Mouse (Mus musculus) heart, embryonic 11.5 days (tissue): ENCODE results near the gene Arl9. TPM values are rescaled to one million over a fixed set of nuclear protein-coding genes. Genes with fewer than 3 reads are reported as not detected.

ENCODE experiments used
- ATAC-seq: fragments of 200-750 bp; cut with Nextera tagmentation; replicated peaks from 2 replicates; pipeline ENCODE4 v1.8.0; 2017; ENCODE audit warnings: moderate library complexity; ENCODE audit not compliant: insufficient number of reproducible peaks, low FRiP score, low TSS enrichment
- H3K27ac ChIP-seq: fragments of 300-500 bp; sonication (generic); 2 replicates; pipeline ENCODE4 v1.5.1; 2014; ENCODE audit warnings: mild to moderate bottlenecking, low read depth, low read length
- H3K27me3 ChIP-seq: fragments of 300-500 bp; sonication (generic); 2 replicates; pipeline ENCODE4 v1.6.1; 2014; ENCODE audit warnings: mild to moderate bottlenecking, low read length, mixed read lengths; ENCODE audit not compliant: control insufficient read depth, insufficient read depth
- H3K36me3 ChIP-seq: fragments of 300-500 bp; sonication (generic); 2 replicates; pipeline ENCODE4 v1.6.1; 2014; ENCODE audit warnings: mild to moderate bottlenecking, low read length, moderate library complexity, mixed read lengths; ENCODE audit not compliant: control insufficient read depth, insufficient read depth
- H3K4me1 ChIP-seq: fragments of 300-500 bp; sonication (generic); 2 replicates; pipeline ENCODE4 v1.6.1; 2014; ENCODE audit warnings: low read length; ENCODE audit not compliant: control insufficient read depth, insufficient read depth
- H3K4me2 ChIP-seq: fragments of 300-500 bp; sonication (generic); 2 replicates; pipeline ENCODE4 v1.6.1; 2014; ENCODE audit warnings: mild to moderate bottlenecking, moderate library complexity
- H3K4me3 ChIP-seq: fragments of 300-500 bp; sonication (generic); 2 replicates; pipeline ENCODE4 v1.5.1; 2014; ENCODE audit warnings: low read depth, low read length
- H3K9ac ChIP-seq: fragments of 300-500 bp; sonication (generic); 2 replicates; pipeline ENCODE4 v1.6.1; 2014; ENCODE audit warnings: mild to moderate bottlenecking, low read depth, low read length, moderate library complexity
- H3K9me3 ChIP-seq: fragments of 300-500 bp; sonication (generic); replicated peaks from 2 replicates; pipeline ENCODE4 v1.6.1; 2016; ENCODE audit warnings: low read length; ENCODE audit not compliant: control insufficient read depth
- WGBS: fragments of 180-500 bp; shearing (Covaris S2); extraction: QIAGEN DNeasy Blood & Tissue Kit; methylation state at CpG from one replicate; pipeline ENCODE4 v1.1.7; 2014; ENCODE audit not compliant: insufficient replicate concordance; 5-methylcytosine and 5-hydroxymethylcytosine counted together
- polyA plus RNA-seq: library from polyadenylated mRNA; unstranded; fragments of >200 nt; fragmentation: Nextera tagmentation; extraction: Ambion mirVana; gene quantifications from 2 replicates; pipeline ENCODE4 v1.2.1, GENCODE M21; 2014

Arl9 gene
- 0.46 TPM in 1 of 2 replicates, not detected in the other for polyA plus RNA-seq

- no peak for ATAC-seq
- H3K9me3 ChIP-seq: no peaks in the 10 kb centered on the region
- no peak within 1 kb of the TSS for H3K9ac ChIP-seq
These were observed at the start of gene Arl9 for GRCm38 (mm10) chr5:77004051-77004821. Arl9 (plus strand) TSS chr5:77004055.

GRCm38 (mm10) chr5:76954271-76954900, 49.5 kb upstream of the Arl9 start:
- WGBS: 80% methylated on average over 6 of the region's 6 CpGs
- Histone ChIP-seq H3K36me3 (peaks cover 24% of the 10 kb centered on the region), H3K4me1 (peaks cover 21% of the 10 kb centered on the region), H3K4me3 (no peak overlapping the region), H3K27ac (no peak overlapping the region), H3K9ac (no peak overlapping the region), H3K27me3 (no peaks in the 10 kb centered on the region), H3K4me2 (no peak overlapping the region), H3K9me3 (no peaks in the 10 kb centered on the region)
- ATAC-seq: no peak

More at GRCm38 (mm10) chr5:77004051-77004821, at the start of gene Arl9:
- no peak within 1 kb of the TSS for H3K4me3 ChIP-seq
- H3K4me2 ChIP-seq: no peak within 1 kb of the TSS
- 0 out of 2 replicates have a peak, but pooled peaks cover 1% of the 10 kb centered on the region for H3K36me3 ChIP-seq
- no peaks in the 10 kb centered on the region for H3K27me3 ChIP-seq
- WGBS: 91% methylated on average over 6 of the region's 6 CpGs
- no peaks in the 10 kb centered on the region for H3K4me1 ChIP-seq
- no peak within 1 kb of the TSS for H3K27ac ChIP-seq

- ATAC-seq: no peak
- Histone ChIP-seq H3K4me2 (no peak overlapping the region), H3K9me3 (no peaks in the 10 kb centered on the region), H3K4me3 (no peak overlapping the region), H3K36me3 (peaks cover 26% of the 10 kb centered on the region), H3K27me3 (no peaks in the 10 kb centered on the region), H3K27ac (no peak overlapping the region), H3K4me1 (peaks cover 14% of the 10 kb centered on the region), H3K9ac (no peak overlapping the region; the same call in 1 of the 2 replicates)
- 71% methylated on average over 4 of the region's 4 CpGs for WGBS
These were observed 48.4 kb upstream of the Arl9 start for GRCm38 (mm10) chr5:76955474-76955873.

- 83% methylated on average over 1 of the region's 1 CpGs for WGBS
- Histone ChIP-seq H3K4me2 (no peak overlapping the region), H3K9me3 (no peaks in the 10 kb centered on the region), H3K27me3 (no peaks in the 10 kb centered on the region), H3K4me1 (peaks cover 9% of the 10 kb centered on the region), H3K27ac (no peak overlapping the region), H3K4me3 (no peak overlapping the region), H3K36me3 (peaks cover 35% of the 10 kb centered on the region), H3K9ac (no peak overlapping the region)
- no peak for ATAC-seq
These were observed 45.9 kb upstream of the Arl9 start for GRCm38 (mm10) chr5:76957954-76958353.

GRCm38 (mm10) chr5:76959587-76959986, 44.3 kb upstream of the Arl9 start:
- H3K9me3 ChIP-seq: no peaks in the 10 kb centered on the region
- no peak for ATAC-seq
- H3K27ac ChIP-seq: no peak overlapping the region
- peaks cover 45% of the 10 kb centered on the region for H3K36me3 ChIP-seq
- WGBS: 88% methylated on average over 5 of the region's 5 CpGs
- peaks cover 3% of the 10 kb centered on the region; the same call in 1 of the 2 replicates for H3K4me1 ChIP-seq
- H3K4me3 ChIP-seq: no peak overlapping the region
- no peak overlapping the region for H3K9ac ChIP-seq
- H3K4me2 ChIP-seq: no peak overlapping the region
- no peaks in the 10 kb centered on the region for H3K27me3 ChIP-seq

DNA sequence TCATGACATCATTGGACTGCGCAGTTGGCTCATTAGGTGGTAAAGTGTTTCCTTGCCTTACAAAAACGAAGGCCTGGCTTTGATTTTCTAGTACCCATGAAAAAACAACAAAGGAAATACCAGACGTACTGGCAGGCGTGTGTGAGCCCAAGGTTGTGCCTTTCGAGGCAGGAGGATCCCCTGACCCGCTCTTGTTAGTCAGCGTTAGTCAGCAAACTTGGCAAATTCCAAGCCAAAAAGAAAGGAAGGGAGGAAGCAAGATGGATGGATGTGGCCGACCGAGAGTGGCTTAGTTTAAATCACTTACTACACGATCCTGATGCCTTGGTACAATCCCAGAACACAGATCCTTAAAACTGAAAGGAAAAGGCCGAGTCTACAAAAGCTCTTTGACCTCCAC, 41.3 kb upstream of the Arl9 start:
- Histone ChIP-seq H3K36me3 (peaks cover 41% of the 10 kb centered on the region), H3K9me3 (no peaks in the 10 kb centered on the region), H3K9ac (no peak overlapping the region), H3K4me1 (no peaks in the 10 kb centered on the region), H3K27ac (no peak overlapping the region), H3K4me2 (no peak overlapping the region), H3K4me3 (no peak overlapping the region), H3K27me3 (no peaks in the 10 kb centered on the region)
- 81% methylated on average over 11 of the region's 11 CpGs for WGBS
- no peak for ATAC-seq

GRCm38 (mm10) chr5:76964651-76965050, 39.2 kb upstream of the Arl9 start:
- H3K36me3 ChIP-seq: peaks cover 38% of the 10 kb centered on the region
- H3K27ac ChIP-seq: no peak overlapping the region
- ATAC-seq: no peak
- no peak overlapping the region for H3K4me3 ChIP-seq
- 95% methylated on average over 3 of the region's 3 CpGs for WGBS
- H3K27me3 ChIP-seq: no peaks in the 10 kb centered on the region
- H3K9ac ChIP-seq: no peak overlapping the region
- H3K4me1 ChIP-seq: no peaks in the 10 kb centered on the region
- no peak overlapping the region for H3K4me2 ChIP-seq
- H3K9me3 ChIP-seq: no peaks in the 10 kb centered on the region

DNA sequence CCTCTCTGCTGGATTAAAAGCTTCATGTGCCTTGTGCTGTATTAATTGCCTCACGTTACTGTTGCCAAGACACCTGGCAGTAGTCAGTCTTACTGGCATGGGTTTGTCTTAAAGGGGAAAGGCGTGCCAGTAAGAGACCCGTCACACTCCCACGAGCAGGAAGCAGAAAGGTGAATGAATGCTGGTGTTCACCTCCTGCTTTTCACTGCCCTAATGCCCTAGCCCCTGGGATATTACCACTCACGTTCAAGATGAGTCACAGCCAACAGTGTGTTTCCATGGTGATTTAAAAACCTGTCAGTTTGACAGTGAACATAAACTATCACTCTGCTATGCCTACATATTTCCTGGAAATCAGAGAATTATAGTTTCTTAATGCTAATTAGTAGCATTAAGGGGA, 34.6 kb upstream of the Arl9 start:
- Histone ChIP-seq H3K9me3 (no peaks in the 10 kb centered on the region), H3K4me3 (no peak overlapping the region), H3K27me3 (no peaks in the 10 kb centered on the region), H3K4me2 (no peak overlapping the region), H3K4me1 (peaks cover 7% of the 10 kb centered on the region), H3K36me3 (peaks cover 18% of the 10 kb centered on the region), H3K9ac (no peak overlapping the region), H3K27ac (no peak overlapping the region)
- 75% methylated on average over 5 of the region's 5 CpGs for WGBS
- no peak for ATAC-seq
